Mouse (Mus musculus): ENCODE data around the gene Mybbp1a.

- no peak for TF ChIP-seq CTCF (IDR thresholded peaks at IDR 0.05; ENCODE audit: insufficient read depth, low read length)
- TF ChIP-seq POLR2A (IDR thresholded peaks at IDR 0.05; ENCODE audit: borderline replicate concordance, extremely low read depth, low read depth, low read length) = no peak
Measured at GRCm38 (mm10) chr11:72397072-72397471, 44.1 kb upstream of the Mybbp1a start.

Measured in lung, adult 2 months (tissue).